Mouse (Mus musculus): Measurements from ENCODE around the gene Fgd6. TPM values are rescaled to one million over a fixed set of nuclear protein-coding genes. Genes with fewer than 3 reads are reported as not detected.

Fgd6 gene
- 10 to 100 TPM in 1 of 2 experiments, 1 to 10 TPM in 1; 9.9 to 12.3 TPM for total RNA-seq (2021)
- long read RNA-seq, experiment 1, full-length matches to known transcripts, result 4 of 6 reads
- long read RNA-seq, experiment 1, partial matches to known transcripts, result 1 of 6 reads
- long read RNA-seq, experiment 1, other reads (novel, unspliced or antisense), result 1 of 6 reads
- long read RNA-seq, experiment 2, full-length matches to known transcripts, result 3 of 10 reads
- long read RNA-seq, experiment 2, partial matches to known transcripts, result 0 of 10 reads
- long read RNA-seq, experiment 2, other reads (novel, unspliced or antisense), result 7 of 10 reads

DNA sequence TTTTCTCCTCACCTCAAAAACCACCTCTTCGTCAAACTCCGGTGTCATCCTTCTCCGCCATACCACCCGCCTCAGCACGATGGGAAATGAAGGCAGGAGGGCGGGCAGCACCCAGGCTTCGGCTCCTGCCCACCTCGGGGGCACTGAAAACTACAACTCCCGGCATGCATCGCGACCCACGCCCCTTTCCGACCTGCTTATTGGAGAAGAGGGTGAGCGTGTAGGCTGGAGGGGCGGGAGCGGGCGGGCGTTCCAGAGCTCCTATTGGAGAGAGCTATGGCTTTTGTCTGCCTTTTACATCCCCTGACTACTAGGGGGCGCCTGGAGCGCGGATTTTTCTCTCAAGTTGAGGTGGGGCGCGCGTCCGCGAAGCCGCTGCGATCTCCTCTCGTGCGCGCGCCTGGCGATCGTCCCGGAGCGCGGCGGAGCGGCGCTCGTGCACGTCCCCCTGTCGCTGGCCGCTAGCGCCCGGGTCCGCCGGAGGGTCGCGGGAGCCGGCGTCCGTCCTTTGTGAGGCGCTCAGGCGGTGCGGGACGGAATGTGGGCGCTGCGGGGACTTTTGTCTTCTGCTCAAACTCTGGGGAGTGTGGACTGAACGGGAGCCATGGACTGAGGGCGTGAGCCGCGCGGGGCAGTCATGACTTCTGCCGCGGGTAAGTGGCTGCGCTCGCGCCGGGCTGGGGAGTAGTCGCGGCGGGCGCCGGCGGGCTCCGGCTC is at the start of gene Fgd6, which contains the start of gene Vezt:
TSS of gene Fgd6 (plus strand) at position 344 of the 717 bp plus-strand sequence.
TSS of gene Vezt (minus strand) at position 160 of the 717 bp plus-strand sequence.
- H3K4me3 ChIP-seq, result peak within 1 kb of the TSS; percentile 92
- TF ChIP-seq CTCF (IDR thresholded peaks at IDR 0.05), result peak; percentile 93
- intact Hi-C loops (cut with DNase I), result loop anchor here (1.0 to 5.0 kb wide), 3 partner anchors 45 to 161 kb away; partner anchors contain the start of gene Ndufa12

GRCm38 (mm10) chr10:93994136-93994535 is 41.7 kb upstream of the Fgd6 start:
- intact Hi-C loops (cut with DNase I), result no loop called here
- no peak for DNase-seq (ENCODE audit: extremely low spot score in 1 of 2, low spot score in 2 of 2)
- Histone ChIP-seq H3K27ac (no peak overlapping the region), H3K4me3 (no peak overlapping the region)
- no peak for TF ChIP-seq CTCF (IDR thresholded peaks at IDR 0.05)

More for the DNA sequence above, at the start of gene Fgd6, which contains the start of gene Vezt:
- peak; percentile 99 for DNase-seq (ENCODE audit: extremely low spot score in 1 of 2, low spot score in 2 of 2)
- peak within 1 kb of the TSS; percentile 89 for H3K27ac ChIP-seq

DNA sequence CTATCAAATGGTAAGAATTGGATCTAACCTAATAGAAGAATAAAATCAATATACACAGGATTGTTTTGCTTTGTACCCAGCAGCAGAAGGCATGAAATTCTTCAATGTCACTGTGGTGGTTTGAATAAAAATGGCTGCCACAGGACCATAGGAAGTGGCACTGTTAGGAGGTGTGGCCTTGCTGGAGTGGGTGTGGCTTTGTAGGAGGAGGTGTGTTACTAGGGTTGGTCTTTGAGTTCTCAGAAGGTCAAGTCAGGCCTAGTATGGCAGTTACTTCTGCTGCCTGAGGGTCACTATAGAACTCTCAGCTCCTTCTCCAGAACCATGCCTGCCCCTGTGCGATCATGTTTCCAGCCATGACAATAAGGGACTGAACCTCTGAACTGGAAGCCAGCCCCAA is 40.7 kb upstream of the Fgd6 start:
- TF ChIP-seq CTCF (IDR thresholded peaks at IDR 0.05), result no peak
- Histone ChIP-seq H3K27ac (no peak overlapping the region), H3K4me3 (no peak overlapping the region)
- intact Hi-C loops (cut with DNase I), result no loop called here
- no peak for DNase-seq (ENCODE audit: extremely low spot score in 1 of 2, low spot score in 2 of 2)

DNA sequence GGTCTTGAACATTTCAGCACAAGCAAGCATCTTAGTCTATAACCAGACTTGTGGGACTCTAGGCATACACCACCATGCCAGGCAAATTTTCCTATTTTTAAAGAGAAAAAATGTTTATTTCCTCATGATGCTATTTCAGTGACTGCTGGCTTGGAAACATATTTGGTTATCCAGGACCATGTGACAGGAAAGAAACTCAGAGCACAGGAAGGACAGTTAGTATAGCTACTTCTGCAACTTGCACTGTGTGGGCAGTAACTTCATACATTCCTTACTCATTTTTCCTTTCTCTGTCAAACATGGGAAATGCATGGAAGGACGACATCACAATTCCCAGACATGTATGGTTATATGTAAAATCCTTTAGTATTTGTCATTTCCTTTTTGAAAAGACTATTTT is 36.4 kb upstream of the Fgd6 start:
- intact Hi-C loops (cut with DNase I), result no loop called here

DNA sequence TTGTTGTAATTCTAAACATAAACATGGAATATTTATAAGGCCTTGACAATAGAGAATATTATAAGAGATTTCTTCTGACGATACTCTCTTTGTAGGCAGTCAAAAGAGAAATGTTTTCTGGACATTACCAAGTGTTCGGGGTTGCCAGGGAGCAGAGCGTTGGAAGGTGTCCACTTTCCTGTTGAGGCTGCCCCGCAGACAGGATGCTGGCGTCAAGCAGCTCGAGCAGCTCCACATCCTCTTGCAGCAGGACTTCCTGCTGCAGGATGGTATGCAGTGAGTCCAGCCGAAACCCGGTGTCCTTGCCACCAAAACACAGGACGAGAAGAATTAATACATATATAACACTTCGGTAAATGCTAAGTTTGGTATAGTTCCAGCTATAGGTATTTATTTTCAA is 35.6 kb upstream of the Fgd6 start:
- Histone ChIP-seq H3K27ac (no peak overlapping the region), H3K4me3 (no peak overlapping the region)
- TF ChIP-seq CTCF (IDR thresholded peaks at IDR 0.05), result no peak
- DNase-seq (ENCODE audit: extremely low spot score in 1 of 2, low spot score in 2 of 2), result no peak
- intact Hi-C loops (cut with DNase I), result no loop called here

More for the DNA sequence above, 36.4 kb upstream of the Fgd6 start:
- no peak for DNase-seq (ENCODE audit: extremely low spot score in 1 of 2, low spot score in 2 of 2)
- TF ChIP-seq CTCF (IDR thresholded peaks at IDR 0.05), result no peak
- H3K4me3 ChIP-seq, result no peak overlapping the region
- H3K27ac ChIP-seq, result no peak overlapping the region

- H3K27ac ChIP-seq, result no peak overlapping the region
- no peak overlapping the region for H3K4me3 ChIP-seq
- no peak for DNase-seq (ENCODE audit: extremely low spot score in 1 of 2, low spot score in 2 of 2)
- TF ChIP-seq CTCF (IDR thresholded peaks at IDR 0.05), result no peak
- intact Hi-C loops (cut with DNase I), result no loop called here
Observed at GRCm38 (mm10) chr10:94008356-94008755, 27.4 kb upstream of the Fgd6 start.

DNA sequence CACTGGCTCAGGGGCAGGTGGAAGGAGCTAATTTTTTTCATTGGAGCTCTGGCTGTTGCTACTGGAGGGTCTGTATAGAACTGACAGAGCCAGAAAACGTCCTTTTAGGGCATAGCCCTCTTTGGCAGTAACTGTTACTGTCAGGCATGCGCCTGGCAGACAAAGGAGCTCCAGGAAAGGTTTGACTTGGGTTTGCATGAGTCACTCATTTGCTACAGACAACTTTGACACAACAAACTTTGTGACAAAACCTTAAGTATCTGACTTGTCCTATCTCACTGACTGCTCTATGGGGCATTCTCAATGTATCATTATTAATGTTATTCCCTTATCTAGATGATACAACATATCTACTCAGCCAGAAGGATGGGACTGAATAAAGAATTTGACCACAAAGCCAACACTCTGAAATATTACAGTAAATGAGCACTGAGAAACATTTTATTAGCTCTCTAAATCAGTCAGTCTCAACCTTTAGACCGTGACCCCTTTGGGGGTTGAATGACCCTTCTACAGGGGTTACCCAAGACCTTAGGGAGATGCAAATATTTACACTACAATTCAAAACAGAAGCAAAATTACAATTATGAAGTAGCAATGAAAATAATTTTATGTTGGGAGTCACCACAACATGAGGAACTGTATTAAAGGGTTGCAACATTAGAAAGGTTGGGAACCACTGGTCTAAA is 25.7 kb upstream of the Fgd6 start:
- no peak for TF ChIP-seq CTCF (IDR thresholded peaks at IDR 0.05)
- DNase-seq (ENCODE audit: extremely low spot score in 1 of 2, low spot score in 2 of 2), result no peak
- intact Hi-C loops (cut with DNase I), result no loop called here
- no peak overlapping the region for H3K27ac ChIP-seq
- no peak overlapping the region for H3K4me3 ChIP-seq

DNA sequence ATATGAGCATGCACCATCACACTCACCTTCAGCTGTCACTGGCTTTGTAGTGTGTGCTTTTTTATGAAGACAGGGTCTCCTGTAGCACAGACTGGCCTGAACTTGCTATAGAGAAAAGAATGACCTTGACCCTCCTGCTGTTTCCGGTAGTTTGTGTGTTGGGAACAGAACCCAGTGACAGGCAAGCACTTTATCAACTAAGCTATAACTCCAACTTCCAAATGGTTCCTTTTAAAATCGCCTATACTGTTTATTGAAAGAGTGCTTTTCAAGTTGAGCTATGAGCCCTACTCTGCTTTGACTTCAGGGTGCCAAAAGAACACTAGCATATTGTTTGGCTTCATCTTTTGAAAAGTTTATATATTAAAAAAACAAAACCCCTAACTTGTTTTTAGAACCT is 24.8 kb upstream of the Fgd6 start:
- DNase-seq (ENCODE audit: extremely low spot score in 1 of 2, low spot score in 2 of 2), result no peak
- intact Hi-C loops (cut with DNase I), result no loop called here
- H3K27ac ChIP-seq, result no peak overlapping the region

DNA sequence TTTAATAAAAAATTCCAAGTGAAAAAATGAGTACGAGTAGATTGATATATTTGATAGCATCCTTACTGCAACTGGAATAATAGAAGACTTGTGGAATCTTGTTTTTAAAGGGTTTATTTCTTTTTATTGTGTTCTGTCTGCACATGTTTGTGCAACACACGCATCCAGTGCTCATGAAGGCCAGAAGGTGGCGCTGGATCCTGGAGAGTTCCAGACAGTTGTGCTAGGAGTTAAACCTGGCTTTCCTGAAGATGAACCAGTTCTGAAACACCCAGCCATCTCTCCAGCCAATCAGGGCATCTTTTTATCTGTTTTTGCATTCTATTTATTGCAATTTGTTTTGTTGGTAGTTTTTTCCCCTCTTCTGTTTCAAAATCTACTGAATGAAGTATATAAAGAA is 22.6 kb upstream of the Fgd6 start:
- DNase-seq (ENCODE audit: extremely low spot score in 1 of 2, low spot score in 2 of 2), result peak; percentile 26 to 43
- intact Hi-C loops (cut with DNase I), result loop anchor here (2.0 kb wide), 1 partner anchor 104 kb away; no protein-coding TSS in a partner anchor
- peak; percentile 71 for TF ChIP-seq CTCF (IDR thresholded peaks at IDR 0.05)

More for the DNA sequence above, 24.8 kb upstream of the Fgd6 start:
- H3K4me3 ChIP-seq, result no peak overlapping the region
- no peak for TF ChIP-seq CTCF (IDR thresholded peaks at IDR 0.05)

DNA sequence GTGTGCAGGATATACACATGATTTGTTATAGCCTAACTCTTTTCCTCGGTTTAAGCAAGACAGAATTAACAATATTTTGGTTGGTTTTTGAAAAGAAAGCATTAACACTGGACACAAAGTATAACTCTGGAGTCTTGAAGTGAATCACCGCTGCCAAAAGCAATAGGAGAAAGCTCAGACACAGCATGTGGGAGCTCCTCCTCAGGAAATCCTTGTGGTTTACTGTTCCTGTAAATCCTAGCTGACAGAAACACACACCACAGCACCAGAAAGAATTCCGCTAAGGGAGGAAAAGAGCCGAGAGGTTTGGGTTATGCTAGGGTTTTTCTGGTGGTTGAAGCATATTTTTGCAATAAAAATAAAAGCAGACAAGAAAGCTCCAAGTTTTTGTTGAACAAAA is 21.6 kb upstream of the Fgd6 start:
- Histone ChIP-seq H3K4me3 (no peak overlapping the region), H3K27ac (no peak overlapping the region)
- intact Hi-C loops (cut with DNase I), result no loop called here
- no peak for TF ChIP-seq CTCF (IDR thresholded peaks at IDR 0.05)
- no peak for DNase-seq (ENCODE audit: extremely low spot score in 1 of 2, low spot score in 2 of 2)

More for the DNA sequence above, 22.6 kb upstream of the Fgd6 start:
- Histone ChIP-seq H3K4me3 (no peak overlapping the region), H3K27ac (no peak overlapping the region)

GRCm38 (mm10) chr10:94017455-94017854 is 18.3 kb upstream of the Fgd6 start:
- no peak for TF ChIP-seq CTCF (IDR thresholded peaks at IDR 0.05)
- DNase-seq (ENCODE audit: extremely low spot score in 1 of 2, low spot score in 2 of 2), result no peak
- intact Hi-C loops (cut with DNase I), result no loop called here
- no peak overlapping the region for H3K27ac ChIP-seq
- no peak overlapping the region for H3K4me3 ChIP-seq

GRCm38 (mm10) chr10:94020587-94020986 is 15.2 kb upstream of the Fgd6 start:
- intact Hi-C loops (cut with DNase I), result no loop called here
- H3K4me3 ChIP-seq, result no peak overlapping the region
- no peak for DNase-seq (ENCODE audit: extremely low spot score in 1 of 2, low spot score in 2 of 2)
- no peak overlapping the region for H3K27ac ChIP-seq
- TF ChIP-seq CTCF (IDR thresholded peaks at IDR 0.05), result no peak

Measured in left cerebral cortex, adult 2 months (tissue).